Mouse (Mus musculus) natural killer cell, adult 2 months (primary cell): ENCODE results near the gene Prkacb.
A peak's percentile ranks its signal among the peaks of the same experiment; 100 is the strongest.

Source experiments
- DNase-seq, 2 experiments: peaks; one replicate each; pipeline ENCODE4 v3.0.0; 2022; ENCODE audit warnings: low spot score in 2 of 2

The Prkacb gene

DNA sequence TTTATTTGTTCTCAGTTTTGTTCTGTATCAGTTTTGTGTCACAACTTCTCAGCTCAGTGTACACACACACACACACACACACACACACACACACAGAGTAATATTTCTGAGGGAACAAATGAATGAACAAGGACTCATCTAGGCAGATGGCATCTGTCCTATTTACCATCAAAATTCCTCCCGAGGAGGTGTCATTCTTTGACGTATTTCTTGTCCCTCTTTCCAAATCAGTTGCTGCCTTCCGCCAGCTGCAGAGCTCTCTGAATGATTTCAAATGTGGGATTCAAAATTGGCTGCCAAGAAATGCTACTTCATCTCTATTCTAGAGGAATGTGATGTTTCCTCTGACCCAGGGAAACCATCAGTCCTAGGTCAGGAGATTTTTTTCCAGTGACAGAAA, 89.8 kb downstream of the Prkacb start:
- DNase-seq, result no peak

- no peak for DNase-seq
Observed at GRCm38 (mm10) chr3:146719696-146720095, 93.1 kb downstream of the Prkacb start.

DNA sequence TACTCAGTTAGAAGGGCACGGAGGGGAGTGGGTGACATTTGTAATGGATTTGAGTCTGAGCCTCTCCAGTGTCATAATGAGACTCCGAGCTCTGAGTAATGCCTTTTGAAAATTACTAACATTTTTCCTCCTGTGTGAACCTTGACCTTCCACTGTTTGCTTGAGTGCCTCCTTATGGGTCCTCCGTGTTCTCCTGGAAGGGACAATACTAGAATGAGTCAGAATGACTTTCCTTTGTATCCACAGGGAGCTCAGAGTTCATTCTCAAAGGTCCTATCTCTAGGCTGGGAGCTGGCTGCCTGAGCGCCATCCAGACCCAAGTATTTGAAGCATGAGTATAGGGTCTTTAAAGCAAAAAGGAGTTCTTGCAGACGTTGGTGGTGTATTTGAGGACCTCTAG, 94.5 kb downstream of the Prkacb start:
- DNase-seq, result no peak

DNA sequence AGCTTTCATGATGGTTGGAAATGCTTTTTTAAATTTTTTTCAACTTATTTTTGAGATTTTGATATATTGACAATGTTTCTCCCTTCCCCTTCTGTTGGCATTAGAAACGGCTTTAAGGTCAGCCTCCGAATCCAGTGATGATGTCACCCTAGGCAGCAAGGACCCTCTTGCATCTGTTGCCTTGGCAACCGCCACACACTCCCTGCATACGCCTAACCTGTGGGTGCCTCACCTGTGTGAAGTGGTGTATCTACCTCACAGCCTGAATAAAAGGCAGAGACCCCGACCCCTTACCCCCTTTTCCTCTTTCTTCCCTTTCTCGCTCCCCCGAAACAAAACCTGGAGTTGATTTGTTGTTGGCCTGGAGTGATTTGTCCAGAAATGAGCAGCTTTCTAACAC, 100.5 kb downstream of the Prkacb start:
- DNase-seq, result no peak

- no peak for DNase-seq
Observed at GRCm38 (mm10) chr3:146711559-146711958, 101.2 kb downstream of the Prkacb start.

DNA sequence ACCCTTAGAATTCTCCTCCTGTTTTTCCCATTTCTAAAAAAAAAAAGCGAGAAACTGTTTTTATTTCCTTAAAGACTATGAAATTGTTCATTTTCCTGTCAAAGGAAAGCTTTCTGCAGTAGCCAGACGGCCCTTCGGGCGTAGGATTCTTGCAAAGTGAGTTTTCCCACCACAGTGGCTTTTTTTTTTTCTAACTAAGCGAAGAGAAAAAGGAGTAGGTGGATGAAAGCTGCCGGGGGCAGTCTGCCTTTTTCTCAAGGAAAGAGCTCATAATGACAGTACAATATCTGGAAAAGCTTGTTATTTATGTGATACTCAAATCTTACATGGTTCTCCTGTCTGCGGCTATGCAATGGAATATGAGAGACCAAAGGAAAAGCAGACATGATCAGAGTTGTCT, 101.7 kb downstream of the Prkacb start:
- DNase-seq, result no peak

DNA sequence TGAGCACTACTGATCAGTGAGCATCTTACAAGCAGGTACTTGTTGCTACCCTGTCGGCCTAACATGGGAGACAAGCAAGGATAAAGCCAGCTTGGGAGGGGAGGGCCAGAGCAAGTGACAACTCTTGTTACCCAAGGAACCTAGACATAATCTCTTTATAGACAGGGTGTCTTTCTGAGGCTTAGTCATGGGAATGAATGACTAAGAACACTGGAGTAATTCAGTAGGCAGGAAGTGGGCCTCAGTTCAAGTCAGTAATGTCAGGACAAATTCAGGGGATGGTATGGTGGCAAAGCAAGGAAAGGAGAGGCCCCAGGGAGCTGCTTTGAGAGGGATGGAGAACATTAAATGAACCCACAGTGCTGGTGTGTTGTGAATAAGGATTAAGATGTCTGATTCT, 103.7 kb downstream of the Prkacb start:
- no peak for DNase-seq

- no peak for DNase-seq
Observed at GRCm38 (mm10) chr3:146708381-146708780, 104.4 kb downstream of the Prkacb start.

- DNase-seq, result no peak
Observed at GRCm38 (mm10) chr3:146704099-146704498, 108.7 kb downstream of the Prkacb start.

GRCm38 (mm10) chr3:146700051-146700450, 112.7 kb downstream of the Prkacb start:
- no peak for DNase-seq

GRCm38 (mm10) chr3:146698982-146699381, 113.8 kb downstream of the Prkacb start:
- no peak for DNase-seq

DNA sequence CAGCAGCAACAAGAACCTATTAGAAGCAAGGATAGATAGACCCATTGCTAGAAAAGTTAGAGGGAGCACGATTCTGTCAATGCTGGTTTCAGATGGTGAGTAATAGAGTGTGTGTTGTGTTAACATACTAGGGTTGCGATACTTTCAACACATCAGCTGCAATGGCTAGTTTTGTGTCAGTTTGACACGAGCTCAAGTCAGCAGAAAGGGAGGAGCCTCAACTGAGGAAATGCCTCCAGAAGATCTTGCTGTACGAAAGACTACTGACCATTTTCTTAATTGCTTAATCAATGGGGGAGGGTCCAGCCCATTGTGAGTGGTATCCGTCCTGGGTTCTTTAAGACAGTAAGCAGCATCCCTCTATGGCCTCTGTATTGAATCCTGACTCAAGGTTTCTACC, 120.2 kb downstream of the Prkacb start:
- DNase-seq, result no peak

GRCm38 (mm10) chr3:146687121-146687725, 125.6 kb downstream of the Prkacb start:
- DNase-seq, result no peak

DNA sequence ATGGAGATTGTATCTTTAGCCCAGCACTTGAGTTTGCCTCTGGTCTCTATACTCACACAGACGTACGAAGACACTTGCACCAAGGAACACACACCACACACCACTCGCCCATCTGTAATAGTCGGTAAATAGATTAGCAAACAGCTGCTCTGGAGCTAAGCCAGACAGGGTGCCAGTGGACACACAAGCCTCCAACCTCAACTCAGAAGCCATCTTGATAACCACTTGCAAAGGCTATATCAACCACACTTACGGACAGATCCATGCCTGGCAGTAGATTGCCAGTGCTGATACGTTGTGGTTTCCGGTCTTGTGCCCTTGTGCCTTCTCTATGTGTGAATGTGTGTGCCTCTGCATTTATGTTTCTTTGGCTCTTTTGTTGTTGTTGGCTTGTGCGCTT, 126.4 kb downstream of the Prkacb start:
- DNase-seq, result peak; percentile 61 to 78

GRCm38 (mm10) chr3:146684811-146685675, 127.7 kb downstream of the Prkacb start, which contains the start of gene Samd13:
TSS of gene Samd13 (minus strand) at chr3:146685592.
- DNase-seq, result no peak

DNA sequence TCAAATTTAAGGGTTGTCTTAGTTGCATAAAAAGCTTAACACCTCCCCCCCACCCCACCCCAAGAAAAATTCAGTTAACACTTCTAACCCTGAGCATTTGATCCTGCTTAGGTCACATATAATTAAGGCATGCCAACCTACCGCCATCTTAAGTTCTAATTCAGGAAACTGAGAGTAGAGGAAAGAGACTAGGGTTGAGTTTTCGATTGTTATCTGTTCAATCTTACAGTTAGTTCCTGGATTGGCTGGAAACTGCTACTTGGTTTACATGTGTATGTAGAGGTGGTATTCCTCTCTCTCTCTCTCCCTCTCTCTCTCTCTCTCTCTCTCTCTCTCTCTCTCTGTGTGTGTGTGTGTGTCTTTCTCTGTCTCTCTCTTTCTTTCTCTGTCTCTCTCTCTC, 129.7 kb downstream of the Prkacb start:
- DNase-seq, result no peak

DNA sequence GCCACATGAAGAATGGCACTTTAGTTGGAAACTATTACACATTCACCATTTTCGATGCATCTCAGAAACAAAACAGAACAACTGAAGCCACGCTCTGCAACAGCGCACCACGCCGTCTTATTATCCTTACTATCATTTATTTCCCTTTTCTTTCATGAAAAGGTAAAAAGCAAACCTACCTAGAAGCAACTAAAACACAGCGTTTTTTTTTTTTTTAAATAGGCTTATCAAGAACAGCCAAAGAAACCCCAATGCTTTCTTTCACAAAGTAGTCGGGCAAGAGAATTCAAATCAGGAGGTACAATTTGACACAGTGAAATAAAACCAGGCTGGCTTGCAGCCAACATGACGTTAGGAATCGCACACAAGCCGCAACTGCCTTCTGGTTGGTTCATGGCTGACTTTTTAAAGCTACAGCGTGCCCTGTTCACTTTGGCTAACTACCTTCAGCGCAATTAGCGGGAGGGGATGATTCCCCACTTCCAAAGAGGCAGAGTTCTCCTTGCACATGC, 130.6 kb downstream of the Prkacb start:
- DNase-seq, result peak; percentile 21 to 46

DNA sequence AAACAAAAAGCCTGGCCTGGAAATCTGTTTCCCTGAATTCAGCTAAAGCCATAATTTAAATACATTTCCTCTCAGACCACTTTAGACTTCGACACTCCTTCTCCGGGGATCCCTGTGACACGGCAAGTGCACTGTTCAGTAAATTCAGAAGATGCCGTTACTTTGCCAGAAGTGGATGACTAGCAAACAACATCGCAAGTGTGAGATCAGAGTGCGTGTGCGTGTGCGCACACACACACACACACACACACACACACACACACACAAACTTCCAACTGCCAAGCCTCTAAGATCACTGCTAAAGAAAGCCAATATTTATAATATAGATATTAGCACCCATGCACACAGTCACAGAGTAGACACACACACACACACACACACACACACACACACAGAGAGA, 131.1 kb downstream of the Prkacb start:
- DNase-seq, result no peak

DNA sequence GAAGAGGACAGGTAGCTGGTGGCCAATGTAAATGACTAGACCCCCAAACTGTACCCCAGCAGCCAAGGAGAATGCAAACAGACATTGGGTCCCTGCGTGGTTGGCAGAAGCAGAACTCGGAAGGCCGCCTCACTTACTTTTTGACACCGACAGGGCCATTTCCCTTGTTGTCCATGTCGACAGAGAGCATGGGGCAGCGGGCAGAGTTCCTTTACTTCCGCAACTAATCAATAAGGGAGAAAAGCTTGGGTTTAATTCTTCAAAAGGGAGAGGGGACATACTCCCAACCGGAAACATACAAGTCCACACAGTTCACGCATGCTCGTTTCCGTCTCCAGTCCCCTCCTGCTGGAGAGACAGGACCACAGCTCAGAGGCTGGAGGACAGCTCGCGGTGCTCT, 132.2 kb downstream of the Prkacb start:
- DNase-seq, result no peak

DNA sequence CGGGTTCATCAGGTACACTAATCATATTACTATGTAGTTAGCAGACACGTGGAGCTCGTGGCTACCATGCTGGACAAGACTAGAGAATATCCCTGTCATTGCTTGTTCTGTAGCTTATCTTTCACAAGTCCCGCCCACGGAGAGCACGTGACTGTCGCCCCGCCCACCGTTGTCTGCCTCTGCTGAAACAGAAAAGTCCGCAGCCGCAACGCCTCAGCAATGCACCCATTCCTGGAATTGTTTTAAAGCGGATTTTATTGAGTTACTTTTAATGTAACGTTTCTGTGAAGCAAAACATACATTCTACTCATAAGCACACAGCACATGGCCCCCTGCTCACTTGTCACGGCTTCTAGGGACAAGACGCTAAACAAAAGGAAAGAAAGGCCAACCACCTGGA, 133.1 kb downstream of the Prkacb start:
- no peak for DNase-seq
